Mouse (Mus musculus): ENCODE results near the gene Gemin4.
"Not testable (repeated sequence)": the region's sequence is repeated elsewhere in the genome, so short reads cannot be mapped to it uniquely, and the experiment has no call there.

The Gemin4 gene

DNA sequence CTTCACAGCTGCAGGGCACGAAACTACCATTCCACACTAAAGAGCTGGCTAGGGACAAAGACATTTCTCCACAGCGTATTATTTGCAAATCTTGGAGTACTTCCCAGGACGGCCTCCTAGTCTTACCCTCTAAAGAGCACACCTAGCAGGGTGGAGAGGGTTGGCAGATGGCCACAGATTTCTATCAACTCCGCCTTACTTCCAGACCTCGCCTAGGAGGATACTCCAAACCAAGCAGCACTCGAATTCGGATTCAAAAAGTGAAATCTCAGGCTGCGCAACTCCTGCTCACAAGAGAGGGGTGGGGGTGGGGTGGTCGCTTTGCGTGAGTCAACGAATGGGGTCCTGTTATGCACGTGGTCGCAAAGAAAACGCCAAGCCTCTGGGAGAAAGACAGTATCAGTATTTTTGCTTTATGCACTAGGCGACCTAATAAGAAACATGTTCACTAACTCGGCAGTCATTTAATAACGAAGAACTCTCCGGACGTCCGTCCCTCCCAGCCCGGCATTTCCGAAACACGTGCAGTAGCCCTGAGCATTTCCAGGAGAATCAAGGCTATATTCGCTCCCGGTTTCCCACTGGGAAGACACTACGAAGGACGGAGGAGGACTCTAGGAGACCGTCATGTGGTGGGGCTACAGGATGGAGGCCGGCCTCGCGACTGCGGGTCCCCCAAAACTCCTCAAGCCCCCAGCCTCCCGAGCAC is 629 bp downstream of the Gemin4 start:
- no peak for DNase-seq (ENCODE audit: low read depth, low spot score)

DNA sequence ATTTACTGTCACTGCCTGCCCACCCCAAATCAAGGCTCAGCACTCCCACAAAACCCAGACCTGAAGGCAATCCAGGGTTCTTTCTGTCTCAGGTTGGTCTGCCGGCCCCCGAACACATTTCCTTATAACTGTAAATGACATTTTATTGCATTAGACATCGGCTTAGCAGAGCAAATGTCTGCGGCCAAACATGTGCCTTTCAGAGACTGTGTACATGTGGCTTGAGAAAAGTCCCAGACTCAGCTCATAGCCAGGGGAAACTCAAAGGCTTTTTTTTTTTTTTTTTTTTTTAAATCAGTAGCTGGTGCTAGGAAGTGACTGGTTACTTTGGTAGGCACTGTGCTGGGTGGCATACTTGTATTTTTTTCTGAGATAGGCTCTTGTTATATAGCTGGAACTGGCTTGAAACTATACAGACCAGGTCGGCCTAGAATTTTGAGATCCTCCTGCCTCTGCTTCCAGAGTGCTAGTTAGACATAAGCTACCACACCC is 1.4 kb downstream of the Gemin4 start:
- no peak for DNase-seq (ENCODE audit: low read depth, low spot score)

DNA sequence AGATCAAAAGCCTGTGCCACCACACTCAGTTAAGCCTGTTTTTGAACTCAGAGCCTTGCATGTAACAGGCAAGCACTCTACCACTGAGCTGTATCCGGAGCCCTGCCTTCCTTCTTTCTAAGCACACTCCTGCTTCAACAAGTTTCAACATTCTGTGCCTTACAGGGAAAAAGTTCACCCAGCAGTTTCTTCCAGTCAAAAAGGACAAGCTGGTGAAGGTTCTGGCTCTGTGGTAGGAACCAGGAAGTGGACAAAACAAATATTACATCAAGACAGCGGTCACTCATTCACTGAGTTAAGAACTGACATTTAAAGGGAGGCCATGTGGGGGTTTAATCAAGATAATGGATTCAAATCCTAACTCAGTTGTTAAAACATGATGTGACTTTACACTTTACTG is 2.5 kb downstream of the Gemin4 start:
- DNase-seq (ENCODE audit: low read depth, low spot score): no peak

DNA sequence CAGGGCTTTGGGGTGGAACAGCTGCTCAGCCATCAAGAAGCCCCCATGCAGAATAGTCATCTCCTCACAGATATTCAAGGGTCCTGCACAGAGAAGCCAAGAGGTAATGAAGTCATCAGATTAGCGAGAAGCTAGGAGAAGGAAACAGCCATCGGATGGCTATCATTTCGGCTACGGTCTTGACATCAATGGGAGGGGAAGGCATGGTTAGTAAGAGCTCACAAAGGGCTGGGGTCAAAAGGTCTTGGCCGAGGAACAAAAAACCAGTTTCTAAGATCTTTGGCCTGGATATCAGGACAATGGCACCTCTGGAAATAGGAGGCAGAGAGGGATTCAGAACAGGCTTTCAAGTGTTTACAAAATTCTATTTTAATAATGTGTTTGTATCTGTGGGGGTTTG is 3.6 kb downstream of the Gemin4 start:
- DNase-seq (ENCODE audit: low read depth, low spot score): no peak

DNA sequence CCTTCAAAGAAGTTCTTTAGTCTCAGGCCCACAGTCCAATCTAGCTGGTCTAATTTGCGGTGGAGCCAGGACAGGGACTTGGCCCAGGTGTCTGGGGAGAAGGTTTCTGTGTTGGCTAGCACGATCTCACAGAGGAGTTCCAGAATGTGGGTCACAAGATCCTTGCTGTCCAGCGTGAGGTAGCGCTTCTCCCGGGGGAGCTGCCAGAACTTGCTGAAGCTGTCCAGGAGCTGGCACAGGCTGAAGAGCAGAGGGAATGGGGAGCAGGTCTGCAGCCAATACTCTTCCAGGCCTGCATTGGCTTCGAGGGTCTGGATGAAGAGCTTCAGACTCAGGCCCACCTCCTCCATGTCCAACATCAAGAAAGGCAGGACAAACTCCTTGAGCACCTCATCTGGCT is 5.9 kb downstream of the Gemin4 start:
- not testable (repeated sequence) for DNase-seq (ENCODE audit: low read depth, low spot score)

DNA sequence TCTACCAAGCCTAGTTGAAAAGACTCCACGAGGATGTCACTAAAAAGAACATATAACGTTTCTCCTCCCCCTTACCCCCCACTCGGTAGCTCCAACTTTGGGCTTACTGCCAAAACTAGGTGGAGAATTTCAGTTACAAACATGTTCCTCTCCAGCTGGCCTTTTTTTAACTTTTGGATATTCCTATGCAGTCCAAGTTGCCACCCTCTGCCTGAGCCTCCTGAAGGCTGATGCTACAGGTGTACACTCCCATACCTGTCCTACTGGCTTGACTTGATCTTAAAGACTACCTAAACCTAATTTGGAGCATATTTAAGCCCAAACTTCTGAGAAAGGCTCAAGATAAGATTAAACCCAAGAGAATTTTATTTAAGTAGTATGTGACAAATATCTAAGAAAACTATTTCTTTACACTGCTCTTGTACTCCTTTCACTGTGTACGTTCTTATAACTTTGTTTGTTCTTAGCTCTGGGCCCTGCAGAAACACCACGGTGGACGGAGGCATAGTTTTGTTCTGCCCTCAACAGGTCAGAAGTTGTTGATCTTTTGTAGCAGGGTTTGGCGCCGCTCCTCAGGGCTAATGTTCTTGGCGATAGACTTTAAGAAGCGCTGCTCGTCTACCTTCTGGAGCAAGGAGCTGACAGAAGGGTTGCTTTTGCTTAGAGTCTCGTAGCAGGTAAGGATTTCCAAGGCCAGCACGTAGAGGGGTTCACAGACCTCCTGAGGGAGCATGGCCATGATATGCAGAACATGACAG is 7.1 kb downstream of the Gemin4 start:
- DNase-seq (ENCODE audit: low read depth, low spot score): no peak

DNA sequence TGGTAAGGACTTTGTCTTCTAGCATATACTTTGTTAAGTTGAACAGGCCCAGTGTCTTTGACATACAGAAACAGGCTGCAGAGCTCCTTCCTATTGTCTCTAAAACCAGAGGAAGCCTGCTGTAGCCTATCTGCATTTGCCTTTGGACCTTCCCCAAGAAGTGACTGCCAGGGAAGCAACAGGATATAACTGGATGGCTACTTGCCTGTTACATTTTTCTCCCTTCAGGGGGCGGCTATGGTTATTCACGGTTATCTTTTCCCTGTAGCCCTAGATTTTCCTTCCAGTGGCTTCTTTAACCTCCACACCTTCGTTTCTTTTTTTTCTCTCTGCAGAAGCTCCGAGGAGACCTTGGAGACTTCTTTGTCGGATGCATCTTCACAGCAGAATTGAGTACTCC is 10.7 kb downstream of the Gemin4 start:
- no peak for DNase-seq (ENCODE audit: low read depth, low spot score)

DNA sequence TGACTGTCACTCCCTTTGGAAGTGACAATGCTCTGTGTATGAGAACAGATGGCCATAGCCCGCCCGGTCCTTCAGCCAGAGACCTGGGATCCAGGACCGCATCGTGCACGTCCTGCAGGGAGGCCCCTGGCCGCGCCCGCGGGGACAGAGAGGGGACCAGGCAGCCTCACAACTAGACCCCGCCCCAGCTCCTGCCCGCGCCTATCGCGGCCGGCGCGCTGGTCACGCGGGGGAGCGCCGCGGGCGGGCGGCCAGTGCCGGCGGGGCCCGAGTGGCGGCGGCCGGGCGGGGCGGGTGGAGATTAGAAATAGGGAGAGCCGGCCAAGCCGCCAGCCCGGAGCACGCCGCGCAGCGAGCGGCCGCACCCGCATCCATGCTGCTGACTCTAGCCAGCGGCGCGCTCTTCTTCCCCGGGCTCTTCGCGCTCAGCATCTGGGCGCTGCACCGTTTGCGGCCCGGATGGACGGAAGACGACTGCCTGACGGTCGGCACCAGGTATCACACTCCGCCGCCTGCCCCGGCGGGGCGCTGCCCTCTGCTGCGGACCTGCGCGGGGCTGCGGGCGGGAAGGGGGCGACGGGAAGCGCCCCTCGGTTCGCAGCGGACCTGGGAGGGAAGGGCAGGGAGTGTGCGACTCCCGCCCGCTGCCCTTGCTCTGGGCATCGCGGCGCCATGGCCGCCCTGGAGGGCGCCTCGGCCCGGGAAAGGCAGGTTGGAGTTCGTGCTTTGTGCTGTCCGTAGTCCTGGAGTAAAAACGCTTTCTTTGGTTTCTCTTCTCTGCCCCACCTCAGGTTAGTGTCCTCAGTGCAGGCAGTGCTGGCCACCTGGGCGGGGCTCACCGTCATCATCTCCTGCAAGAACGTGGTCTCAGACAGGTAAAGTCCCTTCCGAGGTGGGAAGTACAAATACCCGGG is 15.4 kb downstream of the Gemin4 start:
- peak; percentile 69 for DNase-seq (ENCODE audit: low read depth, low spot score)

DNA sequence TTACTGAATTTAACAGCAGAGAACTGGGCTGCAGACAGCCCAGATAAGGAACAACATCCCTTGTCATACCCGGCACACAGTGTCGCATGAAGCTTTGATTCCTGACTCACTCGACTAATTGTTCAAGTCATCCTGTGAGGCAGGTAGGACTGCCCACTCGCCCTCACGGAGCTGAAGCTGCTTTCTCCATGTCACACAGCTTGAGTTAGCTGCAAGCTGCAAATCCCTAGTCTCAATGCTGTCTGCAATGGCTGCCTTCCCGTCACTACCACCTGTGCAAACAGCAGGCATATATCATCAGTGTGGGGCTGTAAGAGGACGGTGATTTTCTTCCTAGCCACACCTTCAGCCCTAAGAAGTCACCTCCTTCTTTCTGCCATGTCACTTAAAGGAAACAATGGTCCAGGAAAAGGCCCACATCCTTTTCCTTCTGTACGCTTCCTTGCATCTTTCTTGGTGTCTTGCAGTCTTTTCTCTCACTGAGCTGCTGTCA is 20.4 kb downstream of the Gemin4 start:
- no peak for DNase-seq (ENCODE audit: low read depth, low spot score)

DNA sequence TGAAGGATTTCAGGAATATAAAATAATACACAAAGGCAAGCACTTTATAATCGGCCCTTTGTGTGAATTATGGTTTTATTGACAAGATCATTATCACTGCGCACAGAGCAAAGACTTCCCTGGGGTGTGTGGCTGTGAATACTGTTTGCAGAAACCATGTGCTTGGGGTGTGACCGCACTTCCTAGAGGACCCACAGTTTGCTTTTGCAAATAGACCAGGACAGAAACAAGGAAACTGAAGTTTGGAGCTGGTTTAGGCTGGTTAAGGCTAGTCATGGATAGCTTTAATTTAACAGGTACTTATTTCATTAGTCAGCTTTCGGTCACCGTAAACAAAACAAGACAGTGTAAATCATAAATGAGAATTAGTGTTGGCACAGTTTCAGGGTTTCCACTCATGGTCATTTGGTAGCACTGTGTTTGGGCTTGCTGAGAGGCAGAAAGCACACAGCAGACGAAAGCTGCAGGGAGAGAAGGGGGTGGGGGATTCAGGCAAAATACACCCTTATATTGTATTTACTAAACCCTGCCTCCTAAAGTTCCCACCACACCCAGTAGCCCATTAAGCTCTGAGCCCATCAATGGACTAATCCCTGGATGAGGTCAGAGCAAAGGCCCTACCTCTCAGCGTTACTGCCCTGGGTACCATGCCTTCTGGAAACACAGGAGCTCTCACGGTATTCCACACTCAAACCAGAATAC is 21.0 kb downstream of the Gemin4 start:
- DNase-seq (ENCODE audit: low read depth, low spot score): no peak

DNA sequence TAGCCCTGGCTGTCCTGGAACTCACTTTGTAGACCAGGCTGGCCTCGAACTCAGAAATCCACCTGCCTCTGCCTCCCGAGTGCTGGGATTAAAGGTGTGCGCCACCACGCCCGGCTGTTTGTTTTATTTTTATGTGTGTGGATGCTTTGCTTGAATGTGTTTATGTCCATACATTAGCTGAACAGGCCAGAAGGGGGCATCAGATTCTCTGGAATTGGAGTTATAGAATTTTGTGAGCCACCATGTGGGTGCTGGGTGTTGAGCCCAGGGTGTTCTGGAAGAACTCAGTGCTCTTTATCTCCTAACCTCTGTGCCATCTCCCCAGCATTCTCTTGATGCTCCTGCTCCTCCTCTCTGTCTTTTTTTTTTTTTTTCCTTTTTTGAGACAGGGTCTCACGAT is 30.6 kb downstream of the Gemin4 start:
- no peak for DNase-seq (ENCODE audit: low read depth, low spot score)

DNA sequence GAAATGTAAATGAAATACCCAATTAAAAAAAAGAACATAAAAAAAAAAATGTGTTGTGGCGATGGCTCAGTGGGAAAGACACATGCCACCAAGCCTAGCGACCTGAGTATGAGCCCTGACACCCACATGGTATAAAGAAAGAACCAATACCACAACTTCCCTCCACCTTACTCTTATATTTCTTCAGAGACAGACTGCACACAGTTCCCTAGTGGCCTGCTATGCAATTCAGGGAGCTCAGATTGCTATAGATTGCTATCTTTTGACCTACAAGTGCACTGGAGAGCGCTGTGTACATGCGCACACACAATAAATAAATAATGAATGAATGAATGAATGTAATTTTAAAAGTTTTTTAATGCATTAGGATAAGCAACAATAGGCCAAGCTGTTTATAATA is 33.7 kb downstream of the Gemin4 start:
- no peak for DNase-seq (ENCODE audit: low read depth, low spot score)

DNA sequence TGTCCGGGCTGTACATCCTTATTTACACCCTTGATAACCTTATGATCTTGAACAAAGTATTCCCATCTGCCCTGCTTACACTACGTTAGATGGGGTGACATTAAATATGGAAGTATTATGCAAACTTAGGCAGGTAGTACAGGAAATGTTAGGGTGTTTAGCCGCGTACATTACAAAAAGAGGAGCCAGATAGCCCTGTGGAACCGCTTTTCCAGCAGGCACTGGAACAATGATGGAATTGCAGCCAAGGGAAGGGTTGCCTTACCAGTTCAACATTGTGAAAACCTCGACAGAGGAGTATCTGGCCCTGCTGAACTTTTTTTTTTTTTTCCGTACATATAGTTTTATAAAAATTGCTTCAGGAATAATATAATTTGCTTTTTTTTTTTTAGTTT is 37.3 kb downstream of the Gemin4 start:
- DNase-seq (ENCODE audit: low read depth, low spot score): no peak

DNA sequence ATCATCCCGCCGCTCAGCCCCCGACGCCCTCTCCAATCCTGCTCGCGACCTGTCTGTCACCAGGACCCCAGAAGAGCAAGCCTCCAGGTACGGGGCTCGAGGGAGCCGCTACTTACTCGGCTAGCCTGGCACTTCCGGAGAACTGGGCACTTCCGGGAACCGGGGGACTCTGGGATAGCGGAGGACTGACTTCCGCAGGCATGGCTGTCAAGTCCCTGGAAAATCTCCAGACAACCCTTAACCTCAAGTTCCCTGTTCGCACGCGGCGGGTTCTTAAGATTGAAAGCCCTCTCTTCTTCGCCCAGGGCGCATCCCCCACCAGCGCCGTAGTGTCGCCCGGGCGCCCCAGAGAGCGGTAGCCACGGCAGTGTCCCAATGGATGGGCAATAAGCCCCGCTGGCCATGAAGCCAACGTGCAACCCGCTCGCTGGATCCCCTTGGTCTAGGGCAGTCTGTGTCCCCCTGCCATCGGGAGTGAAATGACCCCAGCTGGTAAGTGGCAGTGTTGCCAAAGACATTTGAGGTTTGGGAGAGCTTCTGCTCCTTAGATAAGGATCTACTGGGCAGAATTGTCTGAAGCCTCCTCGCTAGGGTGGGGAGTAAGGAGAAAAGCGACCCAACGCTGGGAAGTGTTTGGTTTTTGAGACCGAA is 37.8 kb downstream of the Gemin4 start, which contains the start of the genes Vps53 and Fam57a:
Vps53 (minus strand) TSS at position 153 of the 651 bp plus-strand sequence.
Fam57a (plus strand) TSS at position 177 of the 651 bp plus-strand sequence.
- peak; percentile 81 for DNase-seq (ENCODE audit: low read depth, low spot score)

DNA sequence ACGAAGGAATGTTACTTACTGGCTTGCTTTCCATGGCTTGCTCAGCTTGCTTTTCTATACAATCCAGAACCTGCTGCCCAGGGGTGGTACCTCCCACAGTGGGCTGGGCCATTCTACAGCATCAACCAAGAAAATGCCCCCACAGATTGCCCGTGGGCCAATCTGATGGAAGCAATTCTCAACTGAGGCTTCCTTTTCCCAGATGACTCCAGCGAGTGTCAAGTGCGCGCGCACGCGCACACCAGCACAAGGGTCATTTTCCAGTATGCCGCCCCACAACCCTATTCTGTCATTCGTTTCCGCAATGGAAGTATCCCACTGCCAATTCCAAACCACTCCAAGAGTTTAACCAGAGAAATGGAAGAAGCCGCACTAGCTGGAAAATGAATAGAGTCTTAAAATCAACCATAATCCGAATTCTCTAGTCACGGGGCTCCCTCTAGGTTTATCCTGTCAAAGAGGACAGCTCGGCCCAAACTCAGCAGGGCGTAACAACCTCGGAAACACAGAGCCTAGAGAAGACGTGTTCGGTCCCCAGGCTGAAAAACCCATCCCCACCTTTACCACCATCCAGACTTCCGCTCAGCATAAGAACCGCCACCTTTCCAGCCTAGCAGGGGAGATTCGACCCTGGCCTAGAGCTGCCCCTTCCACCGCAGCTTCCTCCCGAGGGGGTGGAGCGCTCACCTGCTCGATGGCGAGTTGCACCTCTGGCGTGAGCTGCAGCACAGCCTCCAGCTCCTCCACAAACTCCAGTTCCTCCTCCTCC is 38.6 kb downstream of the Gemin4 start:
- DNase-seq (ENCODE audit: low read depth, low spot score): no peak

DNA sequence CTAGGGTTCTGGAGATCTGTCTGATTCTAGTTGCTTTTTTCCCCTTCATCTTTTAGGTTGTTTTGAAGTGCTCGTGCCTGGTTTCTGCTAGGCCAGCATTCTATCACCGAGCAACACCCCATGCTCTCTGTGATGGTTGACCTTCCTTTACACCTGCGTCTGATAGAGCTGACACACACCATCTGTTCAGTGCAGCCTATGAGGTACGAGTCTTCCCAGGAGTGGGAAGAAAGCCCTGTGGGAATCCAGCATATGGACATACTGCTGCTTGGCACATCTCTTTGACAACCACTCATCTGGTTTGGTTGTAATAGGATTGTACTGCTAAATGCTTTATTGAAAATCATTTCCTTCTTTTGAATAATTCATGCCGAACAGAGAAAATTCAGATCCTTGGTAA is 47.3 kb downstream of the Gemin4 start:
- no peak for DNase-seq (ENCODE audit: low read depth, low spot score)

DNA sequence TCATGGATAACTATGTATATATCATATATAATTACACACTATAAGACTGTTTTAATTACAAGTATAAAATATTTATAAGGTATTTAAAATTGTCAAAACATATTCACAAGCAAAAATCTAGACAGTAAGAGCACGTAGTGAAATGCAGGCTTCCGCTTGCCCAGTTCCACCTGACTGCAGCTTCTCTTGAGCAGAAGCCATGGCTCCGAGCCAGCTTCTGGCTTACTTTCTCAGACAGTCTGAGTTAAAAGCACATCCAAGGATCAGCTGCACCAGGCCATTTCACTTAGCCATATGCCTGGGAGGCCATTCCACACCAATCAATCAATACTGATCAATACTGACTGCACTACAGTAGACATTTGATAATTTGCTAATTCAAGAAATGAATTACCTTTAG is 48.5 kb downstream of the Gemin4 start:
- DNase-seq (ENCODE audit: low read depth, low spot score): no peak

DNA sequence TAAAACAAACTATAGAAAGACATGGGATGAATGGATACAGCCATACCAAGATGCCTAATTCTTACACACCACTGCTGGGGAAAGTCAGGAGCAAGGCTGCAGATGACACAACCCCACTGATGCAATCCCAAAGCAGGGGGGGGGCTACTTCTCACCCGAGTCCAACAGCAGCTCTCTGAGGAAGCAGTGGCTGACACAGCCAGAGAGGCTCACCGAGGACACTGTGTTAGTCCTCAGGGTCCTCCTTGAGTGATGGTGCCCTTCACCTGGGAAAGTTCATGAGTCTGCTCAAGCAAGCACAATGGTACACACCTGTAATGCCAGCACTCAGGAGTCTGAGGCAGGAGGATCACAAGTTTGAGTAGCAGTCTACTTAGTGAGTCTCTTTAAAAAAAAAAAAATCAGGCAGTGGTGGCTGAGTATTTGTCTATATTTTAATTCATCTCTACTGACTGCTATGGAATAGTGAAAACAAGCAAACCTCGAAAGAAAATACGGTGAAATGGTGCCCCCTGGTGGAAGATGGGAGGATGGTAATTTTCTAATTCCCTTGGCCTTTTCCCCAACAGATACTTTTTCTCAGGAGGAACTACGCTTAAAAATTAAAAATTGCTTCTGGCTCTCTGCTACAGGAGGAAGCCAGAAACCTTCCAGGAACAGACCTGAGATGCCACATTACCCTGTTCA is 50.2 kb downstream of the Gemin4 start:
- DNase-seq (ENCODE audit: low read depth, low spot score): peak; percentile 56

DNA sequence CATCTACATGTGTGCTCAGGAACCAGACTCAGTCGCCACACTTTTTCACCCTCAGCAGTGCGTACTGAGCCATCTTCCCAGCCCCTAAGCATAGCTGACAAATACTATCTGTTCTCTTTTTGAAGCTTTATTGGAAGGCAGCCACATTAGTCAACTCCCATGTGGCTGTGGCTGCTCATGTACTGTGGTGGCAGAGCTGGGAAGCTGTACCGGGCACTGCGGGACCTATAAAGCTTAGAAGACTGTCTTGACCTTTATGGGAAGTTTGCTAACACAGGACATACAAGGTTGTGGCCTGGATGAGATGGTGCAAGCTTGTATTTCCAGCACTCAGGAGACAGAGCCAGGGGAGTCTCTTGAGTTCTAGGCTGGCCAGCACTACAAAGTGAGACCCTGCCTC is 50.8 kb downstream of the Gemin4 start:
- no peak for DNase-seq (ENCODE audit: low read depth, low spot score)

All from retina, adult 2 months (tissue).